Mouse (Mus musculus) urinary bladder, postnatal 36 days (tissue): Measurements from ENCODE around the gene Csnk2a1.
"Not testable (repeated sequence)": the region's sequence is repeated elsewhere in the genome, so short reads cannot be mapped to it uniquely, and the experiment has no call there.

Experiments used
- DNase-seq, 2 experiments: peaks; one replicate each; pipeline ENCODE4 v3.0.0; 2022; ENCODE audit warnings: low spot score in 2 of 2, mixed read lengths in 1 of 2

Gene Csnk2a1

GRCm38 (mm10) chr2:152237926-152238325 is 11.3 kb downstream of the Csnk2a1 start:
- no peak for DNase-seq

DNA sequence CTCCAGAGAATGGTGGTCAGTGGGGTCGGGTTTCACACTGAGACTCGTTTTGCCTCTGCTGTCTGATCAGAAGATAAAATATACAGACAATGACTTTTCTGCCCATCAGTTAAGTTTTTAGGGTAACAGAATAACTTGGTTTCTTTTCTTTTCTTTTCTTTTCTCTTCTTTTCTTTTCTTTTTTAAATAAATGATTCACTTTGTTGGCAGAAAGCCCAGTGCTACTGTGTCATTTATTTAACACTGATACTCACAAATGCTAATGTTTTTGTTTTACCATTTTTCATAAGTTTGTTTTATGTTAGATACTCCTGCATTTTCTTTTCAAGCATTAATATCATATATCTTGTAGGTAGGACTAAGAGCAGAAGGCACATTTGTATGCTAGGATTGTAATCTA is 13.9 kb downstream of the Csnk2a1 start:
- DNase-seq: no peak

DNA sequence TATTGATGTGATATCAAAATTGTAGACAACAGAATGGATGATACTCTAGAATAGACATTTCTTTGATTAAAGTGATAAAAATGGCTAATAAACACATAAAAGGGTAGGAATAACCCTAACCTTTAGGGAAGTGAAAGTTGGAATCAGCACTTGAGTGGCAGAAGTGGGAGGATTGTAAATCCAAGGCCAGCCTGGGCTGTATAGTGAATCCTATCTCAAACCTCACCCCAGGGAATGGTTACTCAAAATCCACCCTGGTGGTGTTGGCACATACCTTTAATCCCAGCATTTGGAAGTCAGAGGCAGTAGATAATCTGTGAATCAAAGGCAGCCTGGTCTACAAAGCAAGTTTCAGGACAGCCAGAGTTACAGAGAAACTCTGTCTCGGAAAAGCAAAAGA is 20.6 kb downstream of the Csnk2a1 start:
- no peak for DNase-seq

DNA sequence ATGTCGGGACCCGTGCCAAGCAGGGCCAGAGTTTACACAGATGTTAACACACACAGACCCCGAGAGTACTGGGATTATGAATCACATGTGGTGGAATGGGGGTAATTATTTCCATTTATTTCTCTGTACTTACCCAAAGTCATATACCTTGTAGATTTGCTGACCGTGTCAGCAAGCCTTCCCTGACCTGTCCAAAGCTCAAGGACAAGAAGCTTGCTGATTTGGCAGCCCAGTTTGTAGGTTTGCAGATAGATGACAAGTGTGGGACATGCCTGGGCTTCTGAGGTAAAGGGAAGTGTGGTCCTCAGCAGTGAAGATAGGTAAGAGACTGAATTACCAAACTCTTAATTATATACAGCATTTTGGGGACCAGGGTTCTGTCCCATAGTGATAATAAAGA is 23.9 kb downstream of the Csnk2a1 start:
- DNase-seq: no peak

DNA sequence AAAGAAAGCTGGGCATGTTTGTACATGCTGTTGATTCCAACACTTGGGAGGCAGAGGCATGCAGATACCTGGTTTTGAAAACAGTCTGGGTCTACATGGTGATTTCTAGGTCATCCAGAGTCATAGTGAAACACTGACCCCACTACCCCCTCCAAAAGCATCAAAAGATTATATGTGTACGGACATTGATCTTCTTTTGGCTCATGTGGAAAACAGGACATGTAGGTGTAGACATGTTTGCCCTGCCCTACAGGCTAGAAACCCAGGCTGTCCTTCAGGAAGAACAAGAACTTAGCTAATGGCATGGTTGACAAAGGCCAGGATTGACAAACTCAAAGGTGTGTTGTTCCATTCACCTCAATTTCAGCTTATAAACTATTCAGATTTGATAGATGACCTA is 33.1 kb downstream of the Csnk2a1 start:
- no peak for DNase-seq

- no peak for DNase-seq
These were observed 47.0 kb downstream of the Csnk2a1 start for GRCm38 (mm10) chr2:152273639-152274038.

DNA sequence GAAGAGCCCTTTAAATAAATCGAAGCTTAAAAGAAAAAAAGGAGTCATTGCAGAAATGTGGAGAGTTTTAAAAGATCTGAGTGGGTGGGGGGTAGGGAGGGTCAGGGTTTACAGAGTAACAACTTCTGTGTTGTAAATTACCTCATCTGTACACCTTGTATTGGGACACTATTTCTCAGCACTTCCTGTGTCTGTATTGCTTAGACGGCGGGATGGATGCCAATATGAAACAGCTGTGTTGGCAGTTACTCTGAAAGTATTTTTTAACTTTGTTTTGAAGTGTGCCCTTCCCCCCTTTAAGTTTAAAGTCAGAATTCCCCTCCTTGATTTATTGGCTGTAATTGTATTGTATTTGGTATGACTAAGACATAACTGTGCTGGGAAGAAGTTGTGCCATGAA is 54.8 kb downstream of the Csnk2a1 start:
- peak in 1 of 2 experiments; percentile 14 for DNase-seq

DNA sequence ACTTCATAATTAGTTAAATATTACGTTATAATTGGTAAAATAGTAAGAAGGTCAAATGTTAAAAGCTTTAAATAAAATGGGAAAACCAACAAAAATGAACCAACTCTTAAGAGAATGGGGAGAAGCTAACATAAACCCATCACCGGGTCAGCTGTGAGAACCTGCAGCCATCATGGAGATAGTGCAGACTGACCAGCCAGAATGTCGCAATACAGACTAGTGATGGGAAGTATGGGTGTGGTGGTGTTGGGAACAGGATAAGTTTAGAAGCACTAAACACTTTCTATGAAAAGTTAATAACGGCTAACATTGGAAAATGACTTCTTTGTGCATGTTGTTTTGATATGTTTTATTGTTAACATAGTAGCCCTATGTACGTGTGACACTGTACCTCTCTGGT is 60.9 kb downstream of the Csnk2a1 start:
- DNase-seq: no peak

DNA sequence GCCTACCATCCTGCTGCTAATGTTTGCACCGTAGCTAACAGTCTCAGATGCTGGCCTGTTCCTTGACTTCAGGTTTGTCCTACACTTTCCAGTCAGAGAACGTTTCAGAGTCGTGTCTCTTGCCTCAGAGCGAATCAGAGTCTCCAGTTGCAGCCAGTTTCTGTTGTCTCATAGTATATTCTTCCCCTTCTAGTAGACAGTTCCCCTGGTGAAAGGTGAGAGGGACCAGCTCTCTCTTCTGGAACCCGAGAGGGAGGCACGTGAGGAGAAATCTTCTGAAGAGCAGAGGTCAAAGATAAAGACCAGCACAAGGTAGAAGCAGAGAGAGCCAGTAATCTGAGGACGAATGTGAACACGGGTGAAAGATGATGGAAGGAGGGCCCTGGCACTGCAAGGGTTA is 61.4 kb downstream of the Csnk2a1 start:
- no peak for DNase-seq

GRCm38 (mm10) chr2:152289623-152290022 is 63.0 kb downstream of the Csnk2a1 start:
- not testable (repeated sequence) for DNase-seq

GRCm38 (mm10) chr2:152292475-152292874 is 65.8 kb downstream of the Csnk2a1 start:
- no peak for DNase-seq

- no peak for DNase-seq
These were observed 66.6 kb downstream of the Csnk2a1 start for GRCm38 (mm10) chr2:152293179-152293726.

DNA sequence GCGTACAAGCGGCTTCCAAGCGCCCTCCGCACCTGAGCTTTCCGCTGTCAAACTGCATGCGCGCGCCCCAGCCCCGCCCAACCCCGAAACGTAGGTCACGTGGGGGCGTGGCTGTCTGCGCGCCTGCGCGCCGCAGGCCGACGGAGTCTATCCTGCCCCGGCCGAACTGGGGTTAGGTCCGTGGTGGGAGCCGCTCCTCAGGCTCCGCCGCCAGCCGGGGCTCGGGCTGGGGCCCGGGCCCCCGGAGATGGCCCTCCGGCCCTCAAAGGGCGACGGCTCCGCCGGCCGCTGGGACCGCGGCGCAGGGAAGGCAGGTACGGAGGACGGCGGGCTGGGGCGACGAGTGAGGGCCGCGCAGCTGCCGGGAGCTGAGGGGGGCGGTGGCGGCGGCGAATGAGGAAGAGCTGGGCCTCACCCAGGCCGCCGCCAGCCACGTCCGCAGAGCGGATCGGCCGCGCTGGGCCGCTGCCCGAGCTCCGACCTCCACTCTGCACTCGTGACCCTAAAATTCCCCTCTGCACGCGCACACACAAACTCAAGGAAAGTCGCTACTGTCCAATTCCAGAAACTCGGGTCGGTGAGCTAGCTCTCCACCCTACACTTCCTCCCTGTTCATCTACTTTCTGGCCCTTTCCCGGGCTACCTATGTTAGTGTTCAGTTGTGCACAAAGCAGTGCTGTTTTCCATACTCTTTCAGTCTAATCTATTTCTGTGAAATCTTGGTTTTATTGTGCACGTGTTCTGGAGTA is 67.3 kb downstream of the Csnk2a1 start, which contains the start of gene Tbc1d20:
Tbc1d20 (plus strand) TSS at position 102 of the 749 bp plus-strand sequence.
- peak; percentile 85 to 88 for DNase-seq

- DNase-seq: no peak
These were observed 67.9 kb downstream of the Csnk2a1 start for GRCm38 (mm10) chr2:152294541-152294940.

- no peak for DNase-seq
These were observed 76.2 kb downstream of the Csnk2a1 start for GRCm38 (mm10) chr2:152302862-152303261.

DNA sequence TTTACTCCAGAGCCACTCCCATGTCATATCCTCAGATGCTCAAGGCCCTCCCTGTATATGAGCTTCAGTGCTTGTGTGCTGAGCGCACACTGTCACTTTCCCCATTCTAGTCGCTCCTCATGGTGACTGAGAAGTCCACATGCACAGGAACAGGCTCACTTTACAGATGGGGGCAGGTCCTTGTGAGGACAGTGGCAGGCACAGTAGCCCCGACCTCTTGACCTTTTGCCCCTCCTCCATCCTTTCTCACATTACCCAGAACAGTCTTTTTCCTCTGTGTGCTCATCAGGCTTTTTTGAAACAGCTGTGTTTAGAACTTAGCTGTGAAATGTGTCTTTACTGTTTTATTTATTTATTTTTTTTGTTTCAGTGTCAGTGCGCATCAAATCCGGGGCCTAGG is 77.1 kb downstream of the Csnk2a1 start:
- DNase-seq: no peak

- no peak for DNase-seq
These were observed 78.8 kb downstream of the Csnk2a1 start for GRCm38 (mm10) chr2:152305480-152305879.

GRCm38 (mm10) chr2:152307186-152307585 is 80.5 kb downstream of the Csnk2a1 start:
- DNase-seq: no peak

GRCm38 (mm10) chr2:152312996-152313395 is 86.4 kb downstream of the Csnk2a1 start:
- DNase-seq: no peak

DNA sequence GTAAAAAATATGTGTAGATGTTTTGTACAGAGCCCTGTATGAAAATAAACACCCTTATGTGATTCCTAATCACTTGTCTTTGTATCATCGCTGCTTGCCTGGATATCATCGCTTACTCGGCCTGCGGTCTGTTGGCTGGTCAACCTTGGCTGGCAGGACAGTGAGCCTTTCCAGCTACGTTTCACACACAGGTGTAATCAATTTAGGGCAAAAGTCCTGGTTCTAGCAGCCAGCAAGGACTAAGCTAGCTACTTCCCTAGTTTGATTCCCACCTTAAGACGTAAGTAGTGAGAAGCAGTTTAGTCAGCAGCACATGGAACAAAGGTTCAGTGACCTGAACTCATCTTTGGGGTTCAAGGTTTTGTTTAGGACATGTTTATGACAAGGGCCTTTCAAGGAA is 87.3 kb downstream of the Csnk2a1 start:
- DNase-seq: no peak

DNA sequence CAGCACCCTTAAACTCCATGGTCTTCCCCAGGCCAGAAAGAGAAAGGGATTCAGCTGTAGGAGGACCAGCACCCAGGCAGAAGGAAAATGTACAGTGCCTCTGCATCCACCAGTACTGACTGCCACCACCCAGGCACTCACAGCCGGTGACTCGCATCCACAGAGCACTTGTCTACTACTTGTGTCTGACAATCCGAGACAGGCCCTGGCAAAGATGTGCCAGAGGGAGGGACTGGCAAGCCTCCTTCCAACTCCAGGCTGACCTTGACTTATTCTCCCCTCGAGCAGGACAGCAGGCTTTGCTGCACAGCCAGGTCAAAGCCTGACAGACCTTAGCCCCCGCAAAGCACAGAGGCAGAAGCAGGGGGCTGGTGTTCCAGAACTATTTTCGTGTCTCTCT is 90.4 kb downstream of the Csnk2a1 start:
- DNase-seq: no peak

DNA sequence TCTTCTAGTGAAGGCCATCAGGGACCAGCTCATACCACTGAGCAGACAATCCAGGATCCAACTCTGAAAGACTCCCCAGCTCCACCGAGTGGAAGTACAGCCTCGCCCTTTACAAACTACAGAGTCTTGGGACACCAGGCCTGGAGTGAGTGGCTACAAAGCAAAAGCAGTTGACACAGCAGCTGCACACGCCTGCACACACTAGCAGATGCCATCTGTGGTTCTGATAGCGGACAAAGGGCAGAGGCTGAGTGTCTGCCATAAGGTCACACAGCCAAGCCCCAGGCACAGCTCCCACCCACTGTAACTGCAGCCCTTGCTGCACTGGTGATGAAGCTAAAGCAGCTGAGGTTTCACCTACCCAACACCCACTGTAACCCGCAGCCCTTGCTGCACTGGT is 94.9 kb downstream of the Csnk2a1 start:
- DNase-seq: no peak

DNA sequence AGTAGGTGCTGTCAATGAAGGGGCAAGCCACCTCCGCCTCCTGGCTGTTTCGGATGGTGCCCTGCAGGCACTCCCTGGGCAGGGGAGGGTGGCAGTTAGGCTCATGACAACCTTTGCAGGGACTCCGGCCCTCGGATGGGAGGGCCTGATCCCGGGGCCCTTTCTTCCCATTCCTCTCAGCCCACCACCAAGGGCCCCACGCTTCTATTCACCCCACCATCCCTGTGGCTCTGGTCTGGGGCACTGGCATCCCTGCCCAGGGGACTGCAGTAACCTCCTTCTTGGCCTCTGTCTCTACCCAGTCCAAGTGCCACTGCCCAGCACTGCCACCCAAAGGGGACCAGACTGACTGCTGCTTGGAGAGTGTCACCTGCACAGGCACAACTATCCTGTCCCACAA is 95.6 kb downstream of the Csnk2a1 start:
- DNase-seq: no peak

- no peak for DNase-seq
These were observed 97.3 kb downstream of the Csnk2a1 start for GRCm38 (mm10) chr2:152323971-152324370.
